Mouse (Mus musculus): Measurements from ENCODE around the gene Poldip3.

DNA sequence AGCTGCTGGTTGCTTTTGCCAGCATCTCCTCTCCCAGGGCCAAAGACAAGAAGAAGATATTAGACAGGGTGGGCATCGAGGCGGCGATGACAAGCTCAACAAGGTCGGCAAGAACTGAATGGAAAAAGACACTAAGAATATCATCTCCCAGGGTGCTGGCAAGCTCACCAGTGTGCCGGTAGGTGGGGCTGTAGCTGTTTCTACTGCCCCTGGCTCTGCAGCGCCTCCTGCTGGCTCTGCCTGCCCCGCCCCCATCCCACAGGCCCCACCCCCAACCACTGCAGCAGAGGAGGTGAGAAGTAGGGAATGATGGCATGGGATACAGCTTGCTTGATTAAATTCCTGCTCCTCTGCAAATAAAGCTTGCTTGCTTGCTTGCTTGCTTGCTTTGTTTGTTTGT lies 63.3 kb downstream of the Poldip3 start:
- TF ChIP-seq CTCF (IDR thresholded peaks at IDR 0.05; ENCODE audit: control insufficient read depth, insufficient read depth, low read length): peak; percentile 79
- no peak for TF ChIP-seq POLR2A (IDR thresholded peaks at IDR 0.05; ENCODE audit: borderline replicate concordance, control insufficient read depth, low read depth, low read length)
